Mouse (Mus musculus) forebrain, postnatal 0 days (tissue): ENCODE measurements at regions not wholly inside any gene's neighbourhood (a gene's known extent, or its start where the extent isn't known, plus 50 kb on each side); places are given as distances from the start of the nearest gene placed in this dataset.
A peak's percentile ranks its signal among the peaks of the same experiment; 100 is the strongest.

ENCODE experiments used
- ATAC-seq: fragments of 200-750 bp; cut with Nextera tagmentation; 2 replicates; pipeline ENCODE4 v1.8.0; 2017; ENCODE audit warnings: mild to moderate bottlenecking, moderate library complexity
- DNase-seq: peaks from one replicate; pipeline ENCODE4 v3.0.0-alpha.2; 2015
- H3K27ac ChIP-seq: fragments of 300-500 bp; sonication (generic); 2 replicates; pipeline ENCODE4 v1.5.1; 2014; ENCODE audit warnings: low read depth, mild to moderate bottlenecking, antibody characterized with exemption, low read length, moderate library complexity, mixed read lengths
- H3K27me3 ChIP-seq: fragments of 300-500 bp; sonication (generic); 2 replicates; pipeline ENCODE4 v1.6.1; 2014; ENCODE audit warnings: mild to moderate bottlenecking, low read length, mixed read lengths; ENCODE audit not compliant: insufficient read depth
- H3K36me3 ChIP-seq: fragments of 300-500 bp; sonication (generic); 2 replicates; pipeline ENCODE4 v1.6.1; 2014; ENCODE audit warnings: mild to moderate bottlenecking, moderate library complexity; ENCODE audit not compliant: insufficient read depth
- H3K4me1 ChIP-seq: fragments of 300-500 bp; sonication (generic); 2 replicates; pipeline ENCODE4 v1.6.1; 2014; ENCODE audit warnings: antibody characterized with exemption; ENCODE audit not compliant: insufficient read depth
- H3K4me2 ChIP-seq: fragments of 300-500 bp; sonication (generic); 2 replicates; pipeline ENCODE4 v1.6.1; 2014; ENCODE audit warnings: low read depth, mild to moderate bottlenecking, moderate library complexity
- H3K4me3 ChIP-seq: fragments of 300-500 bp; sonication (generic); 2 replicates; pipeline ENCODE4 v1.5.1; 2014; ENCODE audit warnings: low read depth, low read length, mixed read lengths
- H3K9ac ChIP-seq: fragments of 300-500 bp; sonication (generic); 2 replicates; pipeline ENCODE4 v1.6.1; 2014; ENCODE audit warnings: mild to moderate bottlenecking
- H3K9me3 ChIP-seq: fragments of 300-500 bp; sonication (generic); 2 replicates; pipeline ENCODE4 v1.6.1; 2016; ENCODE audit warnings: low read length
- CTCF ChIP-seq: sonication (generic); IDR thresholded peaks from 2 replicates; pipeline ENCODE4 v1.5.1; 2016; ENCODE audit warnings: antibody characterized with exemption, control low read depth, low read depth
- WGBS: fragments of 180-500 bp; shearing (Covaris S2); extraction: QIAGEN DNeasy Blood & Tissue Kit; methylation state at CpG from one replicate; pipeline ENCODE4 v1.1.7; 2014; 5-methylcytosine and 5-hydroxymethylcytosine counted together

- DNase-seq (no peak), ATAC-seq (no peak)
- Histone ChIP-seq H3K9ac (no peak overlapping the region), H3K36me3 (no peaks in the 10 kb centered on the region), H3K4me3 (no peak overlapping the region), H3K27me3 (no peaks in the 10 kb centered on the region), H3K27ac (no peak overlapping the region), H3K4me2 (no peak overlapping the region), H3K9me3 (no peaks in the 10 kb centered on the region), H3K4me1 (no peaks in the 10 kb centered on the region)
- no peak for TF ChIP-seq CTCF
- WGBS = 82% methylated on average over 3 of the region's 3 CpGs
Measured at GRCm38 (mm10) chr9:93252146-93252545, 710.1 kb downstream of the Plod2 start.

GRCm38 (mm10) chr9:93297332-93297731 is 755.3 kb downstream of the Plod2 start:
- no peaks in the 10 kb centered on the region for H3K9me3 ChIP-seq
- 0 out of 2 replicates have a peak, but pooled peaks have one; percentile 34 for ATAC-seq
- H3K4me3 ChIP-seq = no peak overlapping the region
- 69% methylated on average over 2 of the region's 2 CpGs for WGBS
- no peak for TF ChIP-seq CTCF
- H3K9ac ChIP-seq = no peak overlapping the region
- H3K36me3 ChIP-seq = no peaks in the 10 kb centered on the region
- H3K27ac ChIP-seq = no peak overlapping the region
- no peak for DNase-seq
- no peaks in the 10 kb centered on the region for H3K27me3 ChIP-seq
- H3K4me1 ChIP-seq = no peaks in the 10 kb centered on the region
- H3K4me2 ChIP-seq = no peak overlapping the region

- Histone ChIP-seq H3K27me3 (no peaks in the 10 kb centered on the region), H3K4me1 (no peaks in the 10 kb centered on the region), H3K4me3 (no peak overlapping the region), H3K9ac (no peak overlapping the region), H3K36me3 (no peaks in the 10 kb centered on the region), H3K9me3 (no peaks in the 10 kb centered on the region), H3K27ac (no peak overlapping the region), H3K4me2 (no peak overlapping the region)
- DNase-seq (no peak), ATAC-seq (no peak)
- no peak for TF ChIP-seq CTCF
- WGBS = 77% methylated on average over 2 of the region's 2 CpGs
Measured at GRCm38 (mm10) chr9:93306753-93307152, 764.7 kb downstream of the Plod2 start.

- Histone ChIP-seq H3K4me2 (no peak overlapping the region), H3K4me1 (no peaks in the 10 kb centered on the region), H3K27ac (no peak overlapping the region), H3K4me3 (no peak overlapping the region), H3K9me3 (no peaks in the 10 kb centered on the region), H3K36me3 (no peaks in the 10 kb centered on the region), H3K27me3 (no peaks in the 10 kb centered on the region), H3K9ac (no peak overlapping the region)
- 24% methylated on average over 2 of the region's 2 CpGs for WGBS
- TF ChIP-seq CTCF = no peak
- ATAC-seq = no peak
- no peak for DNase-seq
Measured at GRCm38 (mm10) chr9:93328997-93329682, 787.1 kb downstream of the Plod2 start.
